Mouse (Mus musculus): ENCODE data around the gene Il22ra1. TPM values are rescaled to one million over a fixed set of nuclear protein-coding genes. Genes with fewer than 3 reads are reported as not detected.

Gene Il22ra1
- polyA plus RNA-seq, 1 experiment: 0.02 TPM

- H3K36me3 ChIP-seq (ENCODE audit: control insufficient read depth): no peaks in the 10 kb centered on the region; the same call in 1 of the 2 replicates
- no peak for TF ChIP-seq GATA1 (IDR thresholded peaks at IDR 0.05; ENCODE audit: low read length)
- no peak for TF ChIP-seq TAL1 (IDR thresholded peaks at IDR 0.05; ENCODE audit: low read length)
- peaks cover 13% of the 10 kb centered on the region for H3K27me3 ChIP-seq (ENCODE audit: control insufficient read depth)
- H3K9me3 ChIP-seq (ENCODE audit: control insufficient read depth, low read length): no peaks in the 10 kb centered on the region
- H3K4me3 ChIP-seq (replicated peaks): no peak overlapping the region
- peaks cover 34% of the 10 kb centered on the region for H3K4me1 ChIP-seq (ENCODE audit: control insufficient read depth)
Measured at GRCm38 (mm10) chr4:135743520-135743919, 15.5 kb downstream of the Il22ra1 start.

DNA sequence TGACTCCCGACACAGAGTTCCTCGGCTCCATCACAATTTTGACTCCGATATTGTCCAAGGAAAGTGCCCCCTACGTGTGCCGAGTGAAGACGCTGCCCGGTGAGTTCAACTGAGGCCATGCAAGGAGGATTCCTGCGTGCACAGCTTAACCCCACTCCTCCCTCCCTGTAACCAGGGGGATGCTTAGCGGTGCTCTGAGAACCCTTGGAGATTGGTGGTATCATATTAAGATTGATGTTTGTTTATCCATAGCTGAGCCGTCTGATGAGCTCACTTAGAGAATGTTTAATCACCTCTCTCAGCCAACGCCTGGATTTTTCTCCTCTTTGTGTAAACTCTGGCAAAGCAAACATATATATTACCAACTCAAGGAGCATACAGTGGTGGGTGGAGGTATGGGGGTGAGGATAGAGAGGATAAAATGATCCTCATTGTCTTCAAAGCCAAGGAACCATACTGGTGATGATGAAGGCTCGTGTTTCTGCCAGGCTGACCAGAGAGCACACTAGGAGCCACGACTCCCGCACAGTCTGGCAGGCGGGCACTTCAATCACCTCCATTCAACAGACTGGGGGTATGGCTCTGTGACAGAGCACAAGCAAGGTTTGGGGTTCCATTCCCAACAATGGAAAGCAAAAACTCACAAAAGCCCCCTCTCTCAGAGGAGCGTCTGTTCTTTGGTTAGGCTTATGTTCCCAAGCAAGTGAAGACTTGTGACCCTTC, 16.9 kb downstream of the Il22ra1 start:
- Histone ChIP-seq H3K27me3 (ENCODE audit: control insufficient read depth) (peaks cover 13% of the 10 kb centered on the region), H3K9me3 (ENCODE audit: control insufficient read depth, low read length) (no peaks in the 10 kb centered on the region), H3K4me1 (ENCODE audit: control insufficient read depth) (peaks cover 20% of the 10 kb centered on the region), H3K36me3 (ENCODE audit: control insufficient read depth) (no peaks in the 10 kb centered on the region; the same call in 1 of the 2 replicates), H3K4me3 (replicated peaks) (no peak overlapping the region)
- TF ChIP-seq TAL1 (IDR thresholded peaks at IDR 0.05; ENCODE audit: low read length): no peak
- no peak for TF ChIP-seq GATA1 (IDR thresholded peaks at IDR 0.05; ENCODE audit: low read length)

DNA sequence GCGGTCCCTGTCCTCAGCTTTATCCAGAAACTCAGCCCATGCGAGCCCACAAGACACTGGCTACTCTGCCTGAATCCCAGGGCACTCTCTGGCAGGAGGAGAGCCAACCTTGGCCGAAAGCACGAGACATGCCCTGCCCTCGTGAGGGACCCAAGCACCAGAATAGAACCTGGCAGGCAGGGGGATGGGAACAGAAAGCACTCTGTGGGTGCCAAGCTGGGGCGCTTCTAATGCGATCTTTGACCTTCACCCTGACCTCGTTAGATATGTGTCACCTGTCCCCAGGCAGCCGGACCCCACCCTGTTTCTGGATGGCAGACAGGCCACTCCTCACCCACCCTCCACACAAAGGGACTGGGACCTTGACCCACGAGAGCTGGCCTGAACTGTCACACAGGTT, 17.6 kb downstream of the Il22ra1 start:
- TF ChIP-seq GATA1 (IDR thresholded peaks at IDR 0.05; ENCODE audit: low read length) (no peak), TAL1 (IDR thresholded peaks at IDR 0.05; ENCODE audit: low read length) (no peak)
- H3K9me3 ChIP-seq (ENCODE audit: control insufficient read depth, low read length): no peaks in the 10 kb centered on the region
- H3K27me3 ChIP-seq (ENCODE audit: control insufficient read depth): peaks cover 13% of the 10 kb centered on the region
- no peaks in the 10 kb centered on the region; the same call in 1 of the 2 replicates for H3K36me3 ChIP-seq (ENCODE audit: control insufficient read depth)
- H3K4me3 ChIP-seq (replicated peaks): no peak overlapping the region
- peaks cover 14% of the 10 kb centered on the region for H3K4me1 ChIP-seq (ENCODE audit: control insufficient read depth)

- H3K4me3 ChIP-seq (replicated peaks): no peak overlapping the region
- peaks cover 8% of the 10 kb centered on the region for H3K4me1 ChIP-seq (ENCODE audit: control insufficient read depth)
- H3K27me3 ChIP-seq (ENCODE audit: control insufficient read depth): no peaks in the 10 kb centered on the region
- no peaks in the 10 kb centered on the region; the same call in 1 of the 2 replicates for H3K36me3 ChIP-seq (ENCODE audit: control insufficient read depth)
- TF ChIP-seq GATA1 (IDR thresholded peaks at IDR 0.05; ENCODE audit: low read length) (no peak), TAL1 (IDR thresholded peaks at IDR 0.05; ENCODE audit: low read length) (no peak)
- peaks cover 3% of the 10 kb centered on the region; the same call in 1 of the 2 replicates for H3K9me3 ChIP-seq (ENCODE audit: control insufficient read depth, low read length)
Measured at GRCm38 (mm10) chr4:135750896-135751295, 22.9 kb downstream of the Il22ra1 start.

DNA sequence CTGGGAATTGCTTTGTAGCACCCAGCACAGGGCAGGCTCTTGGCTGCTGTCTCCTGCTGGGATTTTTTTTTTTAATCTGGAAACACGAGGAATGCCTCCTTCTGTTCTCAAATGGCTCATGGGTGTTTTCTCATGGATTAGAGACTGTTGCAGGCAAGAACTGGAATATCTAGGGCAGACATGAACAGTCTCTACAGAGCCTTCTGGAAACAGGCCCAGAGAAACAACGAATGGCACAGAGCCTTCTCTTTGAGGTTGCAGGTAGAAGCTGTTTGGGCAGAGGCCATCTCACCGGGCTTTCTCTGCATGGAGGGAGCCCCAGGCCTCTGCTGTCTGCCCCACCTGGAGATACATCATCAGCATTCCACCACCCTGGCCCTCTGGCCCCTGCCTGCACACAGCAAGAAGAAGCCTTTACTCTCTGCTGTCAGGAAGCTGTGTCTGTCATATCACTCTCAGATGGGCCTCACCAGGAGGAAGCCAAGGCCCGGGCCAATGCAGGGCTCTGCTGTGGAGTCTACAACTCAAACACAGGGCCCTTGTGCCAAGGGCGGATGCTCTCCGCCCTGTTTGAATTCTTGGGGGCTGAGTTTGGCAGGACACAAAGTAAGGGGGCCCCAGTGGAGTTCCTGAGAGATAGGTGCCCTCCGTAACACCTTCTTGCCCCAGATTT, 24.3 kb downstream of the Il22ra1 start:
- TF ChIP-seq GATA1 (IDR thresholded peaks at IDR 0.05; ENCODE audit: low read length) (no peak), TAL1 (IDR thresholded peaks at IDR 0.05; ENCODE audit: low read length) (no peak)
- Histone ChIP-seq H3K27me3 (ENCODE audit: control insufficient read depth) (no peaks in the 10 kb centered on the region), H3K9me3 (ENCODE audit: control insufficient read depth, low read length) (peaks cover 3% of the 10 kb centered on the region; the same call in 1 of the 2 replicates), H3K36me3 (ENCODE audit: control insufficient read depth) (no peaks in the 10 kb centered on the region; the same call in 1 of the 2 replicates), H3K4me1 (ENCODE audit: control insufficient read depth) (peaks cover 8% of the 10 kb centered on the region), H3K4me3 (replicated peaks) (no peak overlapping the region)

- peaks cover 3% of the 10 kb centered on the region; the same call in 1 of the 2 replicates for H3K9me3 ChIP-seq (ENCODE audit: control insufficient read depth, low read length)
- TF ChIP-seq TAL1 (IDR thresholded peaks at IDR 0.05; ENCODE audit: low read length) (no peak), GATA1 (IDR thresholded peaks at IDR 0.05; ENCODE audit: low read length) (no peak)
- H3K27me3 ChIP-seq (ENCODE audit: control insufficient read depth): no peaks in the 10 kb centered on the region
- H3K4me3 ChIP-seq (replicated peaks): no peak overlapping the region
- H3K36me3 ChIP-seq (ENCODE audit: control insufficient read depth): no peaks in the 10 kb centered on the region; the same call in 1 of the 2 replicates
- H3K4me1 ChIP-seq (ENCODE audit: control insufficient read depth): peaks cover 8% of the 10 kb centered on the region
Measured at GRCm38 (mm10) chr4:135752779-135753164, 24.8 kb downstream of the Il22ra1 start.

DNA sequence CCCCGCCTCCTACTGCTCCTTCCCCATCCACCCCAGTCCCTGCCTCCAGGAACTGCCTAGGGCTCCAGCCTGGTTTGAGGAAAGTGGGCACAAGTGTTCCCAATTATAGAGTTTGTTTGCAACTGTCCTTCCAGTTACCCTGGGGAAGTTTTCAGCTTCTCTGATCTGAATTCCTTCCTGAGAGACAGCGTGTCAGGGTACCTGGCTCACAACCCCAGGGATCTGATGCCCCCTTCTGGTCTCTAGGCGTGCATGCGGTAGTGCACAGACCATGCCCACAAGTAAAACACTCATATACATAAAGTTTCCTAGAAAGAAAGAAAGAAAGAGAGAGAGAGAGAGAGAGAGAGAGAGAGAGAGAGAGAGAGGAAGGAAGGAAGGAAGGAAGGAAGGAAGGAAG, 30.4 kb downstream of the Il22ra1 start:
- Histone ChIP-seq H3K4me3 (replicated peaks) (no peak overlapping the region), H3K4me1 (ENCODE audit: control insufficient read depth) (peaks cover 8% of the 10 kb centered on the region), H3K36me3 (ENCODE audit: control insufficient read depth) (no peaks in the 10 kb centered on the region), H3K9me3 (ENCODE audit: control insufficient read depth, low read length) (peaks cover 3% of the 10 kb centered on the region; the same call in 1 of the 2 replicates), H3K27me3 (ENCODE audit: control insufficient read depth) (peaks cover 21% of the 10 kb centered on the region)
- TF ChIP-seq TAL1 (IDR thresholded peaks at IDR 0.05; ENCODE audit: low read length) (no peak), GATA1 (IDR thresholded peaks at IDR 0.05; ENCODE audit: low read length) (no peak)

- peaks cover 21% of the 10 kb centered on the region for H3K27me3 ChIP-seq (ENCODE audit: control insufficient read depth)
- no peak overlapping the region for H3K4me3 ChIP-seq (replicated peaks)
- no peaks in the 10 kb centered on the region for H3K36me3 ChIP-seq (ENCODE audit: control insufficient read depth)
- TF ChIP-seq TAL1 (IDR thresholded peaks at IDR 0.05; ENCODE audit: low read length) (no peak), GATA1 (IDR thresholded peaks at IDR 0.05; ENCODE audit: low read length) (no peak)
- peaks cover 8% of the 10 kb centered on the region for H3K4me1 ChIP-seq (ENCODE audit: control insufficient read depth)
- peaks cover 3% of the 10 kb centered on the region; the same call in 1 of the 2 replicates for H3K9me3 ChIP-seq (ENCODE audit: control insufficient read depth, low read length)
Measured at GRCm38 (mm10) chr4:135758825-135759224, 30.9 kb downstream of the Il22ra1 start.

GRCm38 (mm10) chr4:135759356-135759976, 31.5 kb downstream of the Il22ra1 start, which contains the start of gene Myom3:
Myom3 (plus strand) TSS chr4:135759715.
- Histone ChIP-seq H3K4me1 (ENCODE audit: control insufficient read depth) (peaks cover 8% of the 10 kb centered on the region), H3K27me3 (ENCODE audit: control insufficient read depth) (peaks cover 21% of the 10 kb centered on the region), H3K9me3 (ENCODE audit: control insufficient read depth, low read length) (peaks cover 3% of the 10 kb centered on the region; the same call in 1 of the 2 replicates), H3K36me3 (ENCODE audit: control insufficient read depth) (no peaks in the 10 kb centered on the region), H3K4me3 (replicated peaks) (no peak within 1 kb of the TSS)
- TF ChIP-seq TAL1 (IDR thresholded peaks at IDR 0.05; ENCODE audit: low read length): no peak
- TF ChIP-seq GATA1 (IDR thresholded peaks at IDR 0.05; ENCODE audit: low read length): no peak

Data from erythroblast, embryonic 14.5 days (primary cell).